Mouse (Mus musculus) forebrain, embryonic 13.5 days (tissue): ENCODE data around the gene Ccdc54. TPM values are rescaled to one million over a fixed set of nuclear protein-coding genes. Genes with fewer than 3 reads are reported as not detected.

Experiments used
- ATAC-seq: fragments of 200-750 bp; cut with Nextera tagmentation; 2 replicates; pipeline ENCODE4 v1.8.0; 2017
- H3K27ac ChIP-seq: fragments of 300-500 bp; sonication (generic); 2 replicates; pipeline ENCODE4 v1.5.1; 2015; ENCODE audit warnings: inconsistent platforms, mild to moderate bottlenecking, moderate library complexity
- H3K27me3 ChIP-seq: fragments of 300-500 bp; sonication (generic); 2 replicates; pipeline ENCODE4 v1.6.1; 2015; ENCODE audit warnings: mild to moderate bottlenecking, inconsistent platforms
- H3K36me3 ChIP-seq: fragments of 300-500 bp; sonication (generic); 2 replicates; pipeline ENCODE4 v1.6.1; 2015; ENCODE audit warnings: mild to moderate bottlenecking, inconsistent platforms; ENCODE audit not compliant: poor library complexity, severe bottlenecking
- H3K4me1 ChIP-seq: fragments of 300-500 bp; sonication (generic); 2 replicates; pipeline ENCODE4 v1.6.1; 2015; ENCODE audit warnings: inconsistent platforms
- H3K4me2 ChIP-seq: fragments of 300-500 bp; sonication (generic); 2 replicates; pipeline ENCODE4 v1.6.1; 2015; ENCODE audit warnings: inconsistent platforms, mild to moderate bottlenecking, moderate library complexity
- H3K4me3 ChIP-seq: fragments of 300-500 bp; sonication (generic); 2 replicates; pipeline ENCODE4 v1.5.1; 2015; ENCODE audit warnings: mild to moderate bottlenecking, inconsistent platforms
- H3K9ac ChIP-seq: fragments of 300-500 bp; sonication (generic); 2 replicates; pipeline ENCODE4 v1.6.1; 2015; ENCODE audit warnings: mild to moderate bottlenecking, inconsistent platforms
- H3K9me3 ChIP-seq: fragments of 300-500 bp; sonication (generic); replicated peaks from 2 replicates; pipeline ENCODE4 v1.6.1; 2016; ENCODE audit warnings: inconsistent platforms
- WGBS: fragments of 180-500 bp; shearing (Covaris S2); methylation state at CpG from one replicate; pipeline ENCODE4 v1.1.7; 2015; 5-methylcytosine and 5-hydroxymethylcytosine counted together
- polyA plus RNA-seq: library from polyadenylated mRNA; unstranded; fragments of >200 nt; fragmentation: Nextera tagmentation; extraction: Ambion mirVana; gene quantifications from 2 replicates; pipeline ENCODE4 v1.2.1, GENCODE M21; 2015

The Ccdc54 gene
- polyA plus RNA-seq, 1 experiment from 2014 or later: not detected

GRCm38 (mm10) chr16:50593361-50593760 lies 2.4 kb upstream of the Ccdc54 start:
- Histone ChIP-seq H3K27me3 (no peaks in the 10 kb centered on the region), H3K27ac (no peak overlapping the region), H3K9me3 (no peaks in the 10 kb centered on the region), H3K36me3 (no peaks in the 10 kb centered on the region), H3K4me1 (0 out of 2 replicates have a peak, but pooled peaks cover 3% of the 10 kb centered on the region), H3K4me2 (no peak overlapping the region), H3K9ac (no peak overlapping the region), H3K4me3 (no peak overlapping the region)
- 83% methylated on average over 11 of the region's 11 CpGs for WGBS
- no peak for ATAC-seq

- ATAC-seq: no peak
- Histone ChIP-seq H3K4me1 (peaks cover 6% of the 10 kb centered on the region), H3K27me3 (no peaks in the 10 kb centered on the region), H3K4me3 (no peak overlapping the region), H3K27ac (no peak overlapping the region), H3K9me3 (no peaks in the 10 kb centered on the region), H3K9ac (no peak overlapping the region), H3K36me3 (no peaks in the 10 kb centered on the region), H3K4me2 (no peak overlapping the region)
- 92% methylated on average over 11 of the region's 11 CpGs for WGBS
These were observed 1.3 kb downstream of the Ccdc54 start for GRCm38 (mm10) chr16:50589574-50590151.

- Histone ChIP-seq H3K4me2 (no peak overlapping the region), H3K36me3 (no peaks in the 10 kb centered on the region), H3K27me3 (no peaks in the 10 kb centered on the region), H3K9me3 (no peaks in the 10 kb centered on the region), H3K27ac (no peak overlapping the region), H3K4me1 (peaks cover 6% of the 10 kb centered on the region), H3K9ac (no peak overlapping the region), H3K4me3 (no peak overlapping the region)
- 81% methylated on average over 1 of the region's 1 CpGs for whole genome bisulfite sequencing
- ATAC-seq: no peak
These were observed 2.8 kb downstream of the Ccdc54 start for GRCm38 (mm10) chr16:50588191-50588590.

- ATAC-seq: no peak
- H3K4me2 ChIP-seq: no peak overlapping the region
- peaks cover 6% of the 10 kb centered on the region for H3K4me1 ChIP-seq
- H3K27ac ChIP-seq: no peak overlapping the region
- H3K36me3 ChIP-seq: no peaks in the 10 kb centered on the region
- no peaks in the 10 kb centered on the region for H3K9me3 ChIP-seq
- H3K4me3 ChIP-seq: no peak overlapping the region
- H3K27me3 ChIP-seq: no peaks in the 10 kb centered on the region
- WGBS: 90% methylated on average over 7 of the region's 7 CpGs
- no peak overlapping the region for H3K9ac ChIP-seq
These were observed 3.8 kb downstream of the Ccdc54 start for GRCm38 (mm10) chr16:50587139-50587538.

GRCm38 (mm10) chr16:50578361-50578760 lies 12.6 kb downstream of the Ccdc54 start:
- Histone ChIP-seq H3K9me3 (no peaks in the 10 kb centered on the region), H3K9ac (no peak overlapping the region), H3K4me3 (no peak overlapping the region), H3K36me3 (no peaks in the 10 kb centered on the region), H3K27me3 (no peaks in the 10 kb centered on the region), H3K27ac (no peak overlapping the region), H3K4me2 (no peak overlapping the region), H3K4me1 (no peaks in the 10 kb centered on the region)
- no peak for ATAC-seq
- WGBS: 81% methylated on average over 6 of the region's 6 CpGs

- no peaks in the 10 kb centered on the region for H3K4me1 ChIP-seq
- no peak overlapping the region for H3K4me2 ChIP-seq
- no peak overlapping the region for H3K4me3 ChIP-seq
- no peaks in the 10 kb centered on the region for H3K36me3 ChIP-seq
- no peak overlapping the region for H3K9ac ChIP-seq
- 78% methylated on average over 13 of the region's 13 CpGs for WGBS
- no peaks in the 10 kb centered on the region for H3K9me3 ChIP-seq
- no peaks in the 10 kb centered on the region for H3K27me3 ChIP-seq
- no peak overlapping the region for H3K27ac ChIP-seq
- ATAC-seq: peak; percentile 90
These were observed 18.4 kb downstream of the Ccdc54 start for GRCm38 (mm10) chr16:50572557-50572956.

GRCm38 (mm10) chr16:50559163-50559771 lies 31.7 kb downstream of the Ccdc54 start:
- 84% methylated on average over 6 of the region's 6 CpGs for WGBS
- Histone ChIP-seq H3K4me1 (no peaks in the 10 kb centered on the region), H3K4me3 (no peak overlapping the region), H3K9ac (no peak overlapping the region), H3K27ac (no peak overlapping the region), H3K4me2 (no peak overlapping the region), H3K27me3 (no peaks in the 10 kb centered on the region), H3K9me3 (no peaks in the 10 kb centered on the region), H3K36me3 (no peaks in the 10 kb centered on the region)
- no peak for ATAC-seq

GRCm38 (mm10) chr16:50553828-50554227 lies 37.1 kb downstream of the Ccdc54 start:
- H3K9me3 ChIP-seq: no peaks in the 10 kb centered on the region
- no peak; the same call in 1 of the 2 replicates for ATAC-seq

GRCm38 (mm10) chr16:50551871-50552528 lies 39.0 kb downstream of the Ccdc54 start:
- WGBS: 86% methylated on average over 7 of the region's 7 CpGs
- H3K36me3 ChIP-seq: no peaks in the 10 kb centered on the region
- H3K27ac ChIP-seq: no peak overlapping the region

More at GRCm38 (mm10) chr16:50553828-50554227, 37.1 kb downstream of the Ccdc54 start:
- WGBS: 83% methylated on average over 2 of the region's 2 CpGs
- Histone ChIP-seq H3K9ac (no peak overlapping the region), H3K27me3 (no peaks in the 10 kb centered on the region), H3K4me2 (no peak overlapping the region), H3K27ac (no peak overlapping the region), H3K4me1 (no peaks in the 10 kb centered on the region), H3K36me3 (no peaks in the 10 kb centered on the region), H3K4me3 (no peak overlapping the region)

GRCm38 (mm10) chr16:50550927-50551326 lies 40.0 kb downstream of the Ccdc54 start:
- H3K4me2 ChIP-seq: no peak overlapping the region
- no peak overlapping the region for H3K27ac ChIP-seq
- WGBS: 94% methylated on average over 5 of the region's 5 CpGs
- H3K27me3 ChIP-seq: no peaks in the 10 kb centered on the region
- ATAC-seq: no peak
- H3K9me3 ChIP-seq: no peaks in the 10 kb centered on the region
- H3K4me3 ChIP-seq: no peak overlapping the region
- no peaks in the 10 kb centered on the region for H3K4me1 ChIP-seq
- no peaks in the 10 kb centered on the region for H3K36me3 ChIP-seq
- no peak overlapping the region for H3K9ac ChIP-seq

More at GRCm38 (mm10) chr16:50551871-50552528, 39.0 kb downstream of the Ccdc54 start:
- Histone ChIP-seq H3K4me3 (no peak overlapping the region), H3K9me3 (no peaks in the 10 kb centered on the region), H3K27me3 (no peaks in the 10 kb centered on the region), H3K4me2 (no peak overlapping the region), H3K9ac (no peak overlapping the region), H3K4me1 (no peaks in the 10 kb centered on the region)
- no peak for ATAC-seq

GRCm38 (mm10) chr16:50542554-50543333 lies 48.2 kb downstream of the Ccdc54 start:
- Histone ChIP-seq H3K27ac (no peak overlapping the region), H3K4me1 (no peaks in the 10 kb centered on the region), H3K4me3 (no peak overlapping the region), H3K9me3 (no peaks in the 10 kb centered on the region), H3K36me3 (no peaks in the 10 kb centered on the region), H3K9ac (no peak overlapping the region), H3K27me3 (no peaks in the 10 kb centered on the region), H3K4me2 (no peak overlapping the region)
- WGBS: 80% methylated on average over 5 of the region's 5 CpGs
- peak; percentile 89 for ATAC-seq
